Mouse (Mus musculus) retina, postnatal 1 day (tissue): Measurements from ENCODE around the gene Kcnip1.

Source experiments
- DNase-seq: peaks from one replicate; pipeline ENCODE4 v3.0.0-alpha.2; 2012

Gene Kcnip1

GRCm38 (mm10) chr11:33747402-33747955 lies 245.5 kb downstream of the Kcnip1 start:
- DNase-seq = no peak

- DNase-seq = no peak
These were observed 246.6 kb downstream of the Kcnip1 start for GRCm38 (mm10) chr11:33746402-33746801.

DNA sequence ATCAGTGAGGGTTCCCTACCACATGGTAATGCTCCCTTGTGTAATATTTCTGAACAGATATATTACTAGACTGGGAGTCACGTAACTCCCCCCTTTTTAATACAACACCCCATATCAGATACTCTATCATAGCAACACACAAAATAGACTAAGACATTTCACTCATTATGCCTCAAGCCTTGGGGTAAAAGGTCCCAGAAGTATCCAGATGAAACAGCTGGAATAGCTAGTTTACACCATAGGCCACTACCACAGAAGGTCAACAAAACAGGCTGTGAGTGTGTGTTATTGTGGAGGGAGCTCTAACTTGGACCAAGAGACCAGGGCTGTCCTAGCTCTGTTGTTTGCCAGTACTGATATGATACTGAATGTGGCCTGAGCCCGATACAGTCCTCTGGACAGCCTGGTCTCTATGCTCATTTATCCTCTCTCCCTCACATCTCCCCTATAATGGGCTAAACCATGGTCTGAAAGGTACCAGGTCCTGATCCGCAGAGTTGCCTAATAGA lies 247.1 kb downstream of the Kcnip1 start:
- no peak for DNase-seq

DNA sequence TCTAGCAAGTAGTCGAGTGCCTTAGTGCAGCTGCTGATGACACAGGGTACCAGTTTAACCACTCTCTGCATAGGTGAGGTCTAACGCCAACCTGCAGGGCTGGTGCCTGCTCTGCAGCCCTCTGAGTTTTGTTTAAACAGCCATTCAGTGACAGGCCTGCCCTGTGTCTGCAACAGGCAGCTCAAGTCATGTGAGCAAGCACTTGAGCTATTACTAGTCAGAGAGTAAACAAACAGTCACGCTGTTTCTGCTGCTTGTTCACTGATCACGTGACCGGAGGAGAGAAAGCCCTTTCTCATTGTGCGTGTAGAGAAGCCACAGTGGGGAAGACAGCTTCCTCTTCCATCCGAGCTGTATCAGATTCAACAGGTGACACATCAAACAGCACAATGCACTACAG lies 248.5 kb downstream of the Kcnip1 start:
- DNase-seq = peak; percentile 15

GRCm38 (mm10) chr11:33740187-33740586 lies 252.8 kb downstream of the Kcnip1 start:
- DNase-seq = no peak

- no peak for DNase-seq
These were observed 256.5 kb downstream of the Kcnip1 start for GRCm38 (mm10) chr11:33736426-33736825.

DNA sequence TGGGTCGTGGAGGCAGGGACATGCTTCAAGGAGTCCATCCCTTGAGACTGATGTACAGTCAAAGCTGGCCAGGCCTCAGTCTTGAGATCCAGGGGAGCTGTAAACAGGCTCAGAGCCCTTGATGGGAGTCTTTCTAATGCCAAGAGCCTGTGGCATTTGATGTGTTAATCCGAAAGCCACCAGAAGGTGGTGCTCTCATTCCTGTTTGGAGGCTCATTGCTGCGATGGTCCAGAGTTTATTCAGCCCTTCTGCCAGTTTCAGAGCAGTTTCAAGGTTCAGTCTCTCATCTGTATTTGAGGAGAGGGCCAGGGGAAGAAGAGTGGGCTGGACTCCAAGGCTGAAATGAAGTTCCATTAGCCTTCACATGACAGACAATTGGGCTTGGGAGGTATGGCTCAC lies 259.7 kb downstream of the Kcnip1 start:
- peak; percentile 77 for DNase-seq

DNA sequence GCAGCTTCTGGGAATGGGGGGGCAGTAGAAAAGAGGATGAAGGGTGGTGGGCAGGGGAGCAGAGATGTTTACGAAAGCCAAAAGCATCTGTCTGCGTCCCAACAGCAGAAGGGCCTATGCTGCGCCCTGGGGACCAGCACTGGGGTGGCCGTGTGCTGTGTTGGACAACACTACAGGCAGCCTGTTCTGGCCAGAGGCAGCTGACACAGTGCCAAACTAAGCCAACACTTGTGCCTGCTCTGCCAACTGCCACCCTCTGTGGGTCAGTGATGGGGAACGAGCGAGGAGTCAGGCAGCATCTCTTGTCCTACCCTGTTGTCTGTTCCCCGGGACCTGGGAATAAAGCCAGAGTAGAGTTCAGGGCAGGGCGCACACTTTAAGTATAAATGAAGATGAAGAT lies 260.6 kb downstream of the Kcnip1 start:
- no peak for DNase-seq

- DNase-seq = peak; percentile 62
These were observed 271.7 kb downstream of the Kcnip1 start for GRCm38 (mm10) chr11:33721297-33721696.

DNA sequence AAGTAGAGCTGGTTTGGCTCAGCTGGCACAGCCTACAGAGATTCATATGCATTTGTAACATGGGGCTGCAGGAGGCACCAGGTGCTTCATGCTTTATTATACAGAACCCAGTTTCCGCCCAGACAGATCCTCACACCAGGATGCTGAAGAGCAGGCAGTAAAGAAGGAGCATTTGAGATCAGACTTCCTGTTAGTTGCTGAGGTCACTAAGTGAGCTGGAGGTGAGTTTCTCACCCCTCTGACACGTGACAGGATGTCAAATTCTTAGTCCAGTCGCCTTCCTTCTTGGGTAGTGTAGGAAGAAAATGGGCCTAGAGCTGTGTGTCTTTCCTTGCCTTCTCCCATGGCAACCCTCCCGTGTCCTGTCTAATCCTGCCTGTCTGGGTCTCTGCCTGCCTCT lies 286.2 kb downstream of the Kcnip1 start:
- no peak for DNase-seq

DNA sequence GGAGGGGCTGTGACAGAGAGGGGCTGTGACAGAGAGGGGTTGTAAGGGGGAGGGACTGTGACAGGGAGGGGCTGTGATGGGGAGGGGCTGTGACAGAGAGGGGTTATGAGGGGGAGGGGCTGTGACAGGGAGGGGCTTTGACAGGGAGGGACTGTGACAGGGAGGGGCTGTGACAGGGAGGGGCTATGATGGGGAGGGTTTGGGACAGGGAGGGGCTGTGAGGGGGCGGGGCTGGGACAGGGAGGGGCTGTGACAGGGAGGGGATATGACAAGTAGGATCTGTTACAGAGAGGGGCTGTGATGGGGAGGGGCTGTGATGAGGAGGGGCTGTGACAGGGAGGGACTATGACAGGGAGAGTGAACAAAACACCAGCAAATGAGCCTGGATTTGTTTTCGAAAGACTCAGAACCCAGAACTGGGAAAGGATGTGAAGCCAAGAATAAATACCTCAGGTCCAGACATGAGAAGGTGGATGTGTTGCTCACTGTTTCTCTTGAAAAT lies 290.9 kb downstream of the Kcnip1 start:
- DNase-seq = no peak

DNA sequence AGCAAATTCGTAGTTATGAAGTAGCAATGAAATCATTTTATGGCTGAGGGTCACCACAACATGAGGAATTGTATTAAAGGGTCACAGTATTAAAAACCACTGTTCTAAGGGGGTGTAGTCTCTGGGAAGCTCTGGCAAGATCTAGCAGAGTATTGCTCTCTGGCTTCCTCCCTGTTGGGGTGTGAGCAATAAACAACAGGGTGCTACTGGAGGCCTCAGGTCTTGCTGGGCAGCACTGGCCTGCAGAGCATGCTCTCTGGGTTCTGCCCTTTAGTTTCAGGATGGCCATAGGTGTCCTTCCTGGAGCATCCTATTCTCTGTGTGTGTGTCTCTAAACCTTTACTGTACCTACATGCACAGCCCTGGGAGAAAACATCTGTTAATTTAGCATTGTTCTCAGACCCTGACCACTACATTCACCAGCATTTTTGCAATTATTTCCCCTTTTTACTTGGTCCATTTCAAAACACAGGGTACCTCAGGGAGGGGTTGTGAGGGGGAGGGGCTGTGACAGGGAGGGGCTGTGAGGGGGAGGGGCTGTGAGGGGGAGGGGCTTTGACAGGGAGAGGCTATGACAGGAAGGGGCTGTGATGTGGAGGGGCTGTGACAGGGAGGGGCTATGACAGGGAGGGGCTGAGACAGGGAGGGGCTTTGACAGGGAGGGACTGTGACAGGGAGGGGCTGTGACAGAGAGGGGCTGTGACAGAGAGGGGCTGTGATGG lies 291.6 kb downstream of the Kcnip1 start:
- DNase-seq = no peak

GRCm38 (mm10) chr11:33700725-33701124 lies 292.2 kb downstream of the Kcnip1 start:
- DNase-seq = no peak

GRCm38 (mm10) chr11:33690181-33690580 lies 302.8 kb downstream of the Kcnip1 start:
- no peak for DNase-seq

- DNase-seq = no peak
These were observed 307.0 kb downstream of the Kcnip1 start for GRCm38 (mm10) chr11:33685904-33686303.

DNA sequence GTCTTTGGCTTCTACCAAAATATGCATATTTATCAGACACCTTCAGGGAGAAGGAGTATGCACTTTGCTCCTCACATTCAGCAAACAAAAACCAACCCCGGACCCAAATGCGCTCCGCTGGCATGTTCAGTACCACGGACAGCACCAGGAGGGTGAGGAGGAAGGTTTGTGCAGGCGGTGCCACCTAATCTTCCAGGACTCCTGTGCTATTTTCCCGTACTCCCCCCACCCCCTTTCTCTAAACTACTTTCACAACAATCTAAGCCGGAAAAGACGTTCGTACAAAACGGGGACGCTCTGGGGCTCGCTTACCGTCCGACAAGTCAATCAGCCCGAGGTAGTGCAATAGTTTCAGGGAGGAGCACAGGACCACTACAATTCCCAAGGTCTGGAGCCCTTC lies 312.8 kb downstream of the Kcnip1 start:
- peak; percentile 68 for DNase-seq

DNA sequence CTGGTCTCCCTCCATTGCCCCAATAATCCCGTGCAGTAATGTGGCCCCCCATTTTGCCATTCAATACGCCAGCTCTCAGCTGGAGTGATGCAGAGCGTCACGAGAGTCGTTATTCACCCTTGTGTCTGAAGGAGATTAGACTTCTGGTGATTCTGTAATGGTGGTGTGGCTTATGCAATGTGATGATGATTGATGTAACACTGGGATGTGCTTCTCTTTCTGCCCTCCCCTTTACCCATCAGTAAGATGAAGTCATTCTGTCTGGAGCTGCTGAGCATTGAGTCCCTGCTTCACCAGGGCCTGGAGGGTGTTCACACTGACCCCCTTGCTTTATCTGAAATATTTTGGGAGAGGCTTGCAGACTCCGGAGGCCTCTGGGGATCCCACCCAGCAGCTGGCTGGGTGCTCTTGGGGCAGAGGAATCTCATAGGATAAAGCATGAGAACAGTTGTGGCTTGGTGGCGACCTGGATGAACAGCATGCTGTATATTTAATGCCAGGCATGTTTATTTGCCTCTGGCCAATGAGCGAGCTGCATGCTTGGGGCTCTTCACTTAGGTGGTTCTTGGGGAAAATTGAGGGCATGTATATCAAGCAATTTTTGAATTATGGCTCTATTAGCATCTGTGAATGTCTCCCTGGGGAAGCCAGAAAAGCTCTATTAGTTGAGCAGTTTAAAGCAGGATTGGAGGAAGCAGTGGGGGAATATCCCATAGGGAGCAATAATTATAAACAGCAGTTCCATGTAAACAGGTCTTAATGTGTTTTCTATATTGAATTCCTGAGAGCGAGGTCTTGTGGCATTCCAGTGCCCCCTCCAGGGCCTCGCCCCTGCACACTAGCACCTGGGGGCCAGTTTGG lies 322.6 kb downstream of the Kcnip1 start:
- no peak for DNase-seq

DNA sequence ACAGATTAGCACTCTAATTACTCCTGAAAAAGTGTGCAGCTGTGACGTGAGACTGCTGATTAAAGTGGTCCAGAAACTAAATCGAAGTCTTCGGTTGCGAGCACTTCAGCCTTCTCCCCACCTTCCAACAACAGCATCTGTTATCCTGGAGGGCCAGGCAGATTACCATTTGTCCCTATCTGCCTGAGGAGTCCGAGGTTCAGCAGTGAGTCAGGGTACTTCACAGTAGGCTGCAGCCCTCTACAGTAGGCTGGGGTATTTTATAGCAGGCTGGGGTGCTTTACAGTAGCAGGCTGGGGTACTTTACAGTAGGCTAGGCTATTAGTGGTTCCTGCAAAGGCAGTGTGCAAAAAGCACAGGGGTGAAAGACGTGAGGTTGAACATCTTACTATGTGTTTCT lies 324.6 kb downstream of the Kcnip1 start:
- no peak for DNase-seq

- DNase-seq = no peak
These were observed 329.4 kb downstream of the Kcnip1 start for GRCm38 (mm10) chr11:33663599-33663998.

DNA sequence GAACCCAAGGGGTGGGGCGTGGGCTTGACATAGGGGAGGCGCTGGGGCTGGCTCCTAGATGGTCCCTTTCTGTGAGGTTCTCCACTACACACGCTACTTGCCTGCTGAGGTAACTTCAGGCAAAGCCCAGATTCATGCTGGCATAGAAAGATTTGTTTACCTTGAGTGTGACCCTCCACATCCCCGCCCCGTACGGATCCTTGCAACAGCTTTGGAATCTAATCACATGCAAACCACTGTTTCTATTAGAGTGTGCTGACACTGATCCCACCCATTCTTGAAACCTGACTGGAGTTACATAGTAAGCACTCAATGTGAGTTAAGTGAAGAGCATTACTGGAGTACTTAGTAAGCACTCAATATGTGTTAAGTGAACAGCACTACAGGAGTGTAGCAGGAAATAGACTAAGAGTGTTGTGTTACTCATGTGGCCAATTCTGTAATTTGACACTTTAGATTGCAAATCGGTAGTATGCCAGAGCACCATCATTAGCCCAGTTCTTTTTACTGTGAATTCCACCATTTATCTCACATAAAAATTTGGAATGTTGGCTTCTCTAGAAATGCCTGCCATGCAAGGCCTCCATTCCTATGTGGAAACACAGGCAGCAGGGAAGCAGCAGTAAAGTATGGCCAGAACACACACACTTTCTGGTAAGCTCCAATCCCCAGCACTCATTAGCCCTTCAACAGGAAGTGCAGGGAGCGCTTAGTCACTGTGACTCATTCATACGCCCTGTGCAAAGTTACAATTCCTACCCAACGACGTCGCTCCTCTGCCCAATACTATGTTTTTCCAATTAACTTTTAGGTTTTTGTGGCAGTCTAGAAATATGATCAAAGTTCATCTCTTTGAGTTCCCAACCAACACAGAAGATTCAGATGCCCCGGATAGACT lies 332.7 kb downstream of the Kcnip1 start:
- no peak for DNase-seq

- DNase-seq = no peak
These were observed 336.9 kb downstream of the Kcnip1 start for GRCm38 (mm10) chr11:33655861-33656593.

DNA sequence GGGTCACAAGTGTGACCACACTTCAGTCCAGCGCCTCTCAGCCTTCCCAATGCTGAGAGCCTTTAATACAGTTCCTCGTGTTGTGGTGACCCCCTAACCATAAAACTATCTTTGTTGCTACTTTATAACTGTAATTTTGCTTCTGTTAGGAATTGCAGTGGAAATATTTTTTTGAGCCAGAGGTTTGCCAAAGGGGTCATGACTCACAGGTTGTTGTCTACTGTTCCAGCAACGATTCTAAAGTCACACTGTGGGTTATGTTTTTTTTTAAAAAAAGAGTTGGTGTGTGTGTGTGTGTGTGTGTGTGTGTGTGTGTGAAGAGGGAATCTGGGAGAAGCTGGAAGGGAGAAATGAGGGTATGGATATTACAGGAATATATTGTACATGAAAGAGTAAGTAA lies 337.7 kb downstream of the Kcnip1 start:
- DNase-seq = no peak
